Mouse (Mus musculus): ENCODE data around the gene Il6st.

GRCm38 (mm10) chr13:112440668-112441067 lies 23.2 kb upstream of the Il6st start:
- TF ChIP-seq CTCF (IDR thresholded peaks at IDR 0.05; ENCODE audit: extremely low read depth, insufficient read depth, insufficient read length, insufficient replicate concordance) (no peak), POLR2A (IDR thresholded peaks at IDR 0.05; ENCODE audit: low read depth, low read length) (no peak)
